Mouse (Mus musculus): ENCODE measurements around the gene Pcf11.

The Pcf11 gene

GRCm38 (mm10) chr7:92669507-92670471 is at the start of gene Pcf11:
Pcf11 (minus strand) TSS chr7:92669934.
- in situ Hi-C loops (cut with MboI, MseI), result no loop called here

GRCm38 (mm10) chr7:92715055-92715454 is 45.3 kb upstream of the Pcf11 start:
- in situ Hi-C loops (cut with MboI, MseI), result no loop called here

- in situ Hi-C loops (cut with MboI, MseI), result no loop called here
Measured at GRCm38 (mm10) chr7:92711593-92711992, 41.9 kb upstream of the Pcf11 start.

DNA sequence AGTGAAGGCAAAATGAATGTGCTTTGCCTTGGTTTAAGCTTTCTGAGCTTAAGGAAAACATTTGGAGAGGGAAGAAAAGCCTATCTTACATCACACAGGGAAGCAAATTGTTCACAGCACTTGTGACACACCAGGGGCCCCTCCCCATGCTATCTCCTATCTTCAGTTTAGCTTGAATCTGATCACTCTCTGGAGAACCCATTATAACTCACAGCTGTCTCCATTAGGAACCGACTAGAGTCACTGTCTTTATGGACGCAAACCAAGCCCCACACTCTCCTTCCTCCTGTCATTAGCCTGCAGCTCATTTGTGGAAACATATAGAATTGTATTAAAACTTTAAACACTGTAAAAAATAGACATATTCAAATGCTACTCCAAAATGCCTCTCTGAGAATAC is 39.8 kb upstream of the Pcf11 start:
- in situ Hi-C loops (cut with MboI, MseI), result no loop called here

GRCm38 (mm10) chr7:92706711-92707110 is 37.0 kb upstream of the Pcf11 start:
- in situ Hi-C loops (cut with MboI, MseI), result no loop called here

- in situ Hi-C loops (cut with MboI, MseI), result no loop called here
Measured at GRCm38 (mm10) chr7:92705534-92705933, 35.8 kb upstream of the Pcf11 start.

GRCm38 (mm10) chr7:92703661-92704060 is 33.9 kb upstream of the Pcf11 start:
- in situ Hi-C loops (cut with MboI, MseI), result no loop called here

DNA sequence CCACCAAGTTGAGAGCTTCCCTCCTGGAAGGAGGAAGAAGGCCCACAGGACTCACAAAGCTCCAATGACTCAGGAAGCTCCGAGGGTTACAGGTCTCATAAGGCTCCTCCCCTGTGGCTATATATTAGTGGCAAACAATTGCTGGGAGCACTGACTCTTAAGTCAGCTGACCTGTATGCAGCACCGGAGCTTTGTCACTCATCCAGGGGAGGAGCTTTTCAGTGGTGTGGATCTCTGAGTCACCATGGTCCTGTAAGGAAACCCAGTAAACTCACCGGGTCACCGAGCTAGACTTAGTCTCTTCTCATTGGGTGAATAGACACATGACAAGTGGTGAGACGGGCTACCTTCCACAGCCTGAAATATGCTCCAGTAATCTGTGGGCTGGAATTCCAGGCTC is 29.0 kb upstream of the Pcf11 start:
- in situ Hi-C loops (cut with MboI, MseI), result loop anchor here (10.0 kb wide), 1 partner anchor 374 kb away; no protein-coding TSS in a partner anchor

DNA sequence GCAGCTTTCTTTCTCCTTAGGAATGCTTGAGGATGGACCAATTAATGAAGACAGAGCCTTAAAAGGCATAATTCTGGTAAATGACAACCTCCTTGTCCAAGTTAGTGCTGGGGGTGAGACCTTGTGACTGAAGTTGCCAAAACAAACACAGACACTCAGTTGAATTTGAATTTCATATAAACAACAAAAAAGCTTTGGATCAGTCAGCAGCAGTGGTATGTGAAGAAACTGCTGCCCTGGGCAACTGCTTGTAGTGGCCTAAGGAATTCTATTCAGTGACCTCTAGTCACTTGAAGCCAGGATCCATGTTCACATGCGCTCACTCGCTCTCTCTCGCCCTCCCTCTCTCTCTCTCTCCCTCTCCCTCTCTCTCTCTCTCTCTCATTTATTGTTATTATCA is 26.7 kb upstream of the Pcf11 start:
- in situ Hi-C loops (cut with MboI, MseI), result loop anchor here (10.0 kb wide), 1 partner anchor 372 kb away; no protein-coding TSS in a partner anchor

DNA sequence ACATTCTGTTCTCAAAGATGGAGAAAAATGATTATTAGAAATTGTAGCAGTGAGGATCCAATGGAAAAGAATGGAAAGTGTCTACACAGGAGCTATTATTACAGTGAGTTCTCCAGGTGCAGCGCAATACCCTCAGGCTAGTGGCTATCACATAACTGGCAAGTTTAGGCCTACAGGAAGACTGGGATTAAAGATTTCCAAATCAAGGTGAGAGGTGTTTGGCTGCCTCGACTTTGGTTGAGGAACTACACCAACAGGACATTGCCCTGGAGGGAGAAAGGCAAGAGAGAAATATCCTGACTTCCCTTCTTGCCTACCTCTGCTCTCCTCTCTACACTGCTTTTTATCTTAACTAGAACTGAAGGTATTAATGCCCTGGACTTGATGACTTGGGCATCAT is 19.4 kb upstream of the Pcf11 start:
- in situ Hi-C loops (cut with MboI, MseI), result no loop called here

GRCm38 (mm10) chr7:92688299-92688669 is 18.6 kb upstream of the Pcf11 start:
- in situ Hi-C loops (cut with MboI, MseI), result no loop called here

DNA sequence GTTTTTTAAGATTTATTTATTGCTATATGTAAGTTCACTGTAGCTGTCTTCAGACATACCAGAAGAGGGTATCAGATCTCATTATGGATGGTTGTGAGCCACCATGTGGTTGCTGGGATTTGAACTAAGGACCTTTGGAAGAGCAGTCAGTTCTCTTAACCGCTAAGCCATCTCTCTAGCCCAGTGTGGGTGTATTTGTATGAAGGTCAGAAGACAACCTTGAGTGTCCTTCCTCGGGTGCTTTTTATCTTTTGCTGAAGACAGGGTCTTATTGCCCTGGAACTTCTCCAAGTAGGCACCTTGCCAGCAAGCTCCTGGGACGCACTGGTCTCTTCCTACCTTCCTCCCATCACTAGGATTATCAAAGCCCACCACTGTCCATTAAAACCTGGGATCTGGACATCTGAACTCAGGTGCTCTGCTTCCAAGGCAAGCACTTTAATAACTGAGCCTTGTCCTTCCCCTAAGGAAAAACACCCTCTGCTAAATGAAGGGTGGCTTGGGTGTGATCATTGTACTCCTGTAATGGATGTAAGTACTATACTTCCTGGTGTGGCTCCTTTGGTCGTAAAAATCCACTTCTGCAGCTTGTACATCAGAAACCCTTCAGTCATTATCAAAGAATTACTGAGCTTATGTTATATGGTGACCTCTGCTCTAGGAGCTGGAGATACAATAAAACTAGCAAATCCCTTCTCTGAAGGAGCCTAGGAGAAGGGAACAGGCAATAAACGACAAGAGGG is 18.0 kb upstream of the Pcf11 start:
- in situ Hi-C loops (cut with MboI, MseI), result no loop called here

DNA sequence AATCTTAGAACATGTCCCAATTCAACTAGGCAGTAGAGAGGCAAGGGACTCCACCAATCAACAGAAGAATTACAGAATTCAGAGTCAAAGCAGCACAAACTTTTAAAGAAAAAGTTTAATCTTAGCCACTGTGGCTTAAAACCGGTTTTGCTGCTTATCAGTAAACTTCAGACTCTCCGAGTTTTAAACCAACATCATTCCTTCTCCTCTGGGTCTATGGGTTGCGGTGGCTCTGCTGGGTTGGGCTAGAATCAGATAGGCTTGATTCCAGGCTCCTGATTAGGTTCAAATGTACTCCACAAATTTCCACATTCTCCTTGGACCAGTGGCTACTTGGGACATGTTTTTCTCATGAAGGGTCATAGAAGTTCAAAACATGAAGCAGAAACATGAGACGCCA is 7.6 kb upstream of the Pcf11 start:
- in situ Hi-C loops (cut with MboI, MseI), result loop anchor here (5.0 kb wide), 1 partner anchor 55 kb away; no protein-coding TSS in a partner anchor

DNA sequence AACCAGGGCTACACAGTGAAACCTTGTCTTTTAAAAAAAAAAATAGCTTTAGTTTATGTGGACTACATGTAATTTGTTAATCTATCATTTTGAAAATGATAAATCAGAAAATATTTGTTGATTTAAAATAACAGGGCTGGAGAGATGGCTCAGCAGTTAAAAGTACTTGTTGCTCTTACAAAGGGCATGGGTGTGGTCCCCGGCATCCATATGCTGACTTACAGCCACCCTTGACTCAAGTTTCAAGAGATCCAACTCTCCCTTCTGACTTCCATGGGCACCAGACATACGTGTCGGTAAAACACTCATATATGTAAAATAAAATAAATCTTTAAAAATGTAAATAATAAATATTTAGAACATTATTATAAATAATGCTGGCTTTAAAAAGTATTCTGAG is 5.4 kb upstream of the Pcf11 start:
- in situ Hi-C loops (cut with MboI, MseI), result loop anchor here (5.0 kb wide), 1 partner anchor 57 kb away; no protein-coding TSS in a partner anchor

- in situ Hi-C loops (cut with MboI, MseI), result no loop called here
Measured at GRCm38 (mm10) chr7:92668791-92669506, 785 bp downstream of the Pcf11 start.

DNA sequence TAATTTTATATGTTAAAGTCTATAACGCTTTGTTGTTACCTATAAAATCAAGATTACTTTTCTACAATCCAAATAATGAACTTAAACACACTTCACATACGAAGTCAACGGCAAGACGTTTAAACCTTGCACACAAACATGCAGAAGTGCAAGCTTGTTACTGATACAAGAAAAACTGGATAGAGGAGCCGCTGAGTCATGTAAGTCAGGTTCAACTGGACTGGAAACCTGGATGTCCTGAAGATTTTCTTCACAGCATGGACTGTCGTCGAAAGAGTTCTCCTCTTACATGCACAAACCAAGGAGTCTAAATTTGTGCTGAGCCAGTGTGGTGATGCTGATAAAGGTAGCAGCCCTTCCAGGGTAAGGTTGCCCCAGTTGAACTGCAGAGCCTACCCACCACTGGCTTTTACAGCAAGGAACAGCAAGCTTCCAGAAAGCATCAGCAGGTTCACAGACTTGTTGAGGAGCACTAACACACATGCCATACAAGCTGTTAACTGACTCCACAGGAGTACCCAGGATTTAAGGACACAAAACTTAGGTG is 3.4 kb downstream of the Pcf11 start:
- in situ Hi-C loops (cut with MboI, MseI), result no loop called here

GRCm38 (mm10) chr7:92658050-92658449 is 11.7 kb downstream of the Pcf11 start:
- in situ Hi-C loops (cut with MboI, MseI), result no loop called here

GRCm38 (mm10) chr7:92656386-92656785 is 13.3 kb downstream of the Pcf11 start:
- in situ Hi-C loops (cut with MboI, MseI), result no loop called here

DNA sequence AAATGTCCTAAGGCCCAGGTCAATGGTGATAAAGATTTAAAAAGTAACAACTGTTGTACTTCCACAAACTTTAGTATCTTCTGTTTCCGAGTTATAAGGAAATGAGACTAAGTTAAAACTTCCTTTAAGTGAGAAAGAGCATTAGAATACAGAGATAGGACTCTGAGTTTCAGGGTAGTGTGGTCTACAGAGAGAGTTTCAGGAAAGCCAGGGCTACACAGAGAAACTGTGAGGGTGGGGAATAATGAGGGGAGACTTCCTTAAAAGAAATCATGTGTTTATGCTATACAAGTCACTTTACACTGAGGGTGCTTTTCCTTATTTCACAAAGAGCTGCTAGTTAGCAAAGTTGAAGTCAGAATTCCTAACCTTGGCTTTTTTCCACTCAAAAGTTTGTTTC is 16.4 kb downstream of the Pcf11 start:
- in situ Hi-C loops (cut with MboI, MseI), result no loop called here

- in situ Hi-C loops (cut with MboI, MseI), result loop anchor here (25.0 kb wide), 1 partner anchor 90 kb away; the partner anchor contains the start of gene Rab30
Measured at GRCm38 (mm10) chr7:92647790-92648189, 21.9 kb downstream of the Pcf11 start.

DNA sequence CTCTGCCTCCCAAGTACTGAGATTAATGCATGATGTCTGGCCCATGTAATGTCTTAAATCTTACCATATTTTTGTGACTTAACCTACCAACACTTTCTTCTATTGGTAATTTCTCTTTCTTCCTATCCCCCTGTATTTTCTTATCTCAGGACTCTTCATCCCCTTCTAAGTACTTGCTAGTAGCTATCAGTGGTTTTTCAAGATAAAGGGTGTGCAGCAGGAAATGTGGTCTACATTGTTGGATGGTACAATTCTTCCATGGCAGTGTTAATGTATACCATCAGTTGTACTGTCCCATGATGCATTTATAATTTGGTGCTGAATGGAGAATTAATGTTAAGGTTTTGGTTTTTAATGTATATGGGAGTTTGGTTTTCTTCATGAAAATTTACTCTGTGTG is 27.4 kb downstream of the Pcf11 start:
- in situ Hi-C loops (cut with MboI, MseI), result loop anchor here (25.0 kb wide), 1 partner anchor 95 kb away; the partner anchor contains the start of gene Rab30

Data from regulatory T cell (primary cell).